Mouse (Mus musculus) retina, postnatal 1 day (tissue): ENCODE measurements around the gene Ccl28.
"Not testable (repeated sequence)": the region's sequence is repeated elsewhere in the genome, so short reads cannot be mapped to it uniquely, and the experiment has no call there.

Source experiments
- DNase-seq: peaks from one replicate; pipeline ENCODE4 v3.0.0-alpha.2; 2012

Gene Ccl28

DNA sequence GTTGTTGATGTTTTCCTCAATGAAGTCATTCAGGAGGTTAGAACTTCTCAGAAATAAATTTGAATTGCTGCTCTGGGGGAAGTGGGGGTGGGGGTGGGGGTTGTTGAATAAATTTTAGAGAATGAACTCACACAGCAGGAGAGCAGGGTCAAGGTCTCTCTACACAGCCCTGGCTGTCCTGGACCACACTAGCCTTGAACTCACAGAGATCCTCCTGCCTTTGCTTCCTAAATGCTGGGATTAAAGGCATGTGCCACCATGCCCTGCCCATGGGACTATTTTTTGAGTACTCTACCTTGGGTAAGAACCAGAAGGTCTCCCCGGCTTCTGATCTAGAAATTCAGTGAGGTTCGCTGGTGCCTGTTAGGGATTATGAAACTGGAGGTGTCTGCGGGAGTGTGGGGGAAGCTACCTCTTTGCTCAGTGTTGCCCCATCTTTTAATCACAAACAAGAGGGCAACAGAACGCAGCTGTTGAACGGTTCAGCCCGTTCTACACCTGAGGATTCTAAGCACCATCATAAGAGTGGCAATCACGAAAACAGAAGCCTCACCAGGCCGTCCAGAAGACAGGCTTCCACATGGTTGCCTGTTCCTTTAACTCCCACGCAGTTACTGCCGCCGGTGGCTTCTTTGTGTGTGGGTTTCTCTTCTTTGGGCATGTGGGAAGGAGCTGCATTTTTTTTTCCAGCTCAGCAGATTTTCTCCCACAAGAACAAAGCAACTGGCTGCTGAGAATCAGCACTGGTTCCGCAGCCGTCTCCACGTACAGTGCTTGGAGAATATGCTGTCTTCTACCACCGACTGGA is 25.5 kb downstream of the Ccl28 start:
- no peak for DNase-seq

DNA sequence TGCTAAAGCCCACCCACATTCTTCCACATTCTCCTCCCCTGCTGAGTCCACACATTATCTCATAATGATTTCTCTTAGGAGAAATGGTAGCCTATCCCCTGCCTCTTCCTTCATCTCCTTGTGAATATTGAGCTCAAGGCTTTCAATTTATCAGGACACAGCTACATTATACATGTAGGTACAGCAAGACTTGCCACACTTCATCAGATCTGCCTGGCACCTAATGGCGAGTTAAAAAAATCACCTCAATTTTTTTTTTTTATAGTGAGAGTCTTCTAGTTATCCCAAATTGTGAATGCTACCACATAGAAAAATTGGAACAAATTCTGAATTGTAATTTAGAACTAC is 26.1 kb downstream of the Ccl28 start:
- DNase-seq = peak; percentile 53

DNA sequence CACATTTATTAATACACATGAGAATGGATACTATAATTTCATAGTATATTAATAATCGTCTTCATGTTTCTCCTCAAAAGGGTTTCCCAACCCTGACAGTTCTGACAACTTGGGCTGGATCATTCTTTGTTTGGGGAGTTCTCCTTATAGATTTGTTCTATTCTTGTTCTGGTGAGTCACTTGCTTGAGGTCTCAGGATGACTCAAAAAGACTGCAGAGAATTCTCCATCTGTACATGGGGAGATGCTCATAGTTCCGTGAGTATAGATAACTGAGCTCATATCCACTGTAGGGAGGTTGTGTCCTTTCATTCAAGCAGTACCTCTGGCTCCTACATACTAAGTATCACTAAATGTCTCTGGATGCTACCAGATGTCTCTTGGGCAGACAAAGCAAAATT is 31.1 kb downstream of the Ccl28 start:
- DNase-seq = no peak

DNA sequence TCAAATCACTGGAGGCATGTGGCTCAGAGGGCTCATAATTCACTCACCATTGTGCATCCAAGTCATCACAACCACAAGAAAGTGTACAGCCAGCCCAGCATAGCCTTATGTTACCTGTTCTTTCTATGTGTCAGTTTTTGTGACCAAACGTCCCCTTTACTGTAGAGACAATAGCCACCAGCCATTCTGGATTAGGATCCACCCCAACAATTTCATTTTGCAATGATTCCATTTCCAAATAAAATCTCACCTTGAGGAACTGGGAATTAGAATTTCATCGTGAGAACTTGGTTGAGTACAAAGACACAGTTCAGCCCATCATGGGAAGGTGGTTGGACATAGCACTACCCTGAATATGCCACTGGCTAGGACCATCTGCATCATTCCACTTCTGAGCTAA is 32.6 kb downstream of the Ccl28 start:
- DNase-seq = no peak

DNA sequence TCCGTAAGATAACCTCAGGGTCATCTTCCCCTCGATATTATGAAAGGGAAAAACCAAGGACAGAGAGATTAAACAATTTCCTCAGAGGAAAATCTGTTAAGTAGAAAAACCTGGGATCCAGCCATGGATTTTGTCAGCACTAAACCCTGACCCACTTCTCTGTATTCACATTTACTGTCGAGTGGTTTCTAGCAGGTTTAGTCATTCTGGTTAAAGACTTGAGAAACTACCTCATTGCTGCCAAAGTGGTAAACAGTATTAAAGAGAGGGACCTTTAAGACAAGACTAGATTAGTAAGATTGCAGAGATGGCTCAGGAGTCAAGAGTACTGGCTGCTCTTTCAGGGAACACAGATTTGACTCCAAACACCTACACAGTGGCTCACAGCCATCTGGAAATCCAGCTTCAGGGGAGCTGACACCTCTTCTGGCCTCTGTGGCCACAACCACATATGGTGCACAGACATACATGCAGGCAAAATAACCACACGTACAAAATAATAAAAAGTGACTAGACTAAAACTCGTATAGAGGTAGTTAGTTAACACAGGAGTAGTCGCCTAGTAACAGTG is 33.3 kb downstream of the Ccl28 start:
- DNase-seq = no peak

DNA sequence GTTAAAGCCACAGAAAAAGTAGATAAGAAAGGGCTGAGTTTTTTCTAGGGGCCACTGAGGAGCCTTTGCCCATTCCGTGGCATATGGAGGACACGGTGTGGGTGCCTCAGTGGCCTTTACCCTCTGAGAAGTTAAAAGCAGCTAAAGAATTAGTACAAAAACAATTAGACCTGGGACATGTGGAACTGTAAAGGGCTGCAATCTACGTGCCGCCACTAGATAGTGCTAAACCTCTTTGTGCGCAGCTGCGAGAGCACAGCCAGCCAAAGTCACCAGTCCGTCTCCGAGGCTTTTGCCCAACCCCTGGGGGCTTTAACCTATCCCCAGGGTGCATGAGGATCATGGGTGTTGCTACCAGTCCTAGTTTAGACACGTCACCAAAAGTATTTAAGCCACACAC is 37.8 kb downstream of the Ccl28 start:
- not testable (repeated sequence) for DNase-seq

GRCm38 (mm10) chr13:119678794-119679193 is 55.2 kb downstream of the Ccl28 start:
- DNase-seq = no peak

GRCm38 (mm10) chr13:119679721-119680120 is 56.1 kb downstream of the Ccl28 start:
- no peak for DNase-seq

DNA sequence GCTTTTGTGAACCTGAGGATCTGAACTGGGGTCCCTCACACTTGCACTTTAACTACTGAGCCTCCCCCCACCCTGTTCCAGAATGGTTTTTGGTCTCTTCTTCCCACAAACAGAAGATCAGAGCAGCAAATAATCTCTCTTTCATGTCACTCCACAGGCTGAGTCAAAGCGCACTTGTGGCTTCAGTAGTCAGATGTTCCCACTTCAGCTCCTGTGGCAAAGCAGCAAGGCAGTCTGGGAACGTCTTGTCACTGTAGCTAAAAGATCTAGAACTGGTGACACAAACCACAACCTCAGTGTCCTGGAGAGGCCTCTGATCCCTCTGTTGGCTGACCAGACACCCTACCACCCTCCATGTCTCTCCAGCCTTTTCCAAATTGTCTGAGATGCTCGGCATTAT is 57.5 kb downstream of the Ccl28 start:
- DNase-seq = no peak

- no peak for DNase-seq
Measured at GRCm38 (mm10) chr13:119684416-119685177, 61.0 kb downstream of the Ccl28 start.

GRCm38 (mm10) chr13:119689709-119690038 is 66.1 kb downstream of the Ccl28 start:
- DNase-seq = no peak

DNA sequence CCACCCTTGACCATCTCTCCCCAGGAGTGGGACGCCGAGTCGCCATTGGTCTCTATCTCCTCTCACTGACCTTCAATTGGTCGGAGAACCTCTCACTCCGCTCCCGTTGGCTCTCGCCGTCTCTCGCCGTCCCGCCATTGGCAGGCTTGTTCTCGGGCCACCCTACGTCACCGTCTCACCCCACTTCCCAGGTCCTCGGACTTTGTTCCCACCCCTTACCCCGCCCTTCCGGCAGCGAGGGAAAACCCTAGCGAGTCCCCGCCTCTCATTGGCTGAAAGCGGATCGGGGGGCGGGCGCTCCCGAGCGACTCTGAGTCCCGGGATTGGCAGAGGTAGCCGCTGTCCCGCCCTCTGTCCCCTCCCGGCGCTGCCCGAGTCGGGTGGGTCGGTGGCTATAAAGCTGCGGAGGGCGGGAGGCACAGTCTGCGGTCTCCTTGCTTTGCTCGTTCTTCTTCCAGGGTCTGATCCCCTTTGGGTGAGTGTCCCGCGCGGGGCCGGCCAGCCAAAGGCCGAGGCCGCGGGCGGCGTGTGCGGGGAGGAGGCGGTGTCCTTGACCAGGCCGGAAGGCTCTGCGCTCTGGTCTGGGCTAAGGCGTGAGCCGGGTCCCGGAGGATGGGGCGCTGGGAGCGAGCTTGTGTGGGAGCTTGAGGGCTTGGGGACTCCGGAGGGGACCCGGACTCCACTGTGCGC is 66.6 kb downstream of the Ccl28 start, which contains the start of gene Hmgcs1:
TSS of gene Hmgcs1 (plus strand) at position 341 of the 690 bp plus-strand sequence.
- DNase-seq = peak; percentile 100

DNA sequence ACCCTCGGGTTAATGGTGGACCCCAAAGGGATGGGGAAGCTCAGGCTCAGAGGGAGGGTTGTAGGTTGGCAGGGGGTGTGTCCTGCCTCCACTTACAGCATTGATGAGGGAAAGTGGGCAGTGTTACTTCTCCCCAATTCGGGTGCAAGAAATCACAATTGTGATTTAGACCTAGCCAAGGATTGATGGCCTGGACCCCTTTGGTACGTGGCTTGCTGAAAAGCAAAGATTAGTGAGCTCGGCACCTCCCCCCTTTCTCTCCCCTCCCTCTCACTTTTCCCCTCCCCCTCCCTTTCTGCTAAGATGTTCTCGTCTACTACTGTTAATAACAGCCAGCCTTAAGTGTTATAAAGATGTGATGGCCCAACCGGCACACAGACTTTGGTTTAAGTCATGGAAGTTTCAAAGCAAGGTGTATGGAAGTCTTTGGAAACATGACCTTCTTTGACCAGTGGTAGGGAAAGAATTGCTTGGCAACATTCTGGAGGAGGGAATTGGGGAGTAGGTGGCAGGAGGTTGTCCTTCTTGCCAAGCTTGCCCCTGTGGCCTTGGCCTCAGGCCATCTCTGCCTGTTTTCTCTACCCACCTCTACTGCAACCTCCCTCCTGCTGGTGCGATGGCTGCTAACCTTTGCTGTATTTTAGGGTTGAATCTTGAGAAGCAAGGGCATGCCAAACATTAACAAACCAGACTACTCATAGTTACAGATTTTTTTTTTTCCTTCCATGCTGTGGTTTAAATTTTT is 67.4 kb downstream of the Ccl28 start:
- peak; percentile 10 for DNase-seq

DNA sequence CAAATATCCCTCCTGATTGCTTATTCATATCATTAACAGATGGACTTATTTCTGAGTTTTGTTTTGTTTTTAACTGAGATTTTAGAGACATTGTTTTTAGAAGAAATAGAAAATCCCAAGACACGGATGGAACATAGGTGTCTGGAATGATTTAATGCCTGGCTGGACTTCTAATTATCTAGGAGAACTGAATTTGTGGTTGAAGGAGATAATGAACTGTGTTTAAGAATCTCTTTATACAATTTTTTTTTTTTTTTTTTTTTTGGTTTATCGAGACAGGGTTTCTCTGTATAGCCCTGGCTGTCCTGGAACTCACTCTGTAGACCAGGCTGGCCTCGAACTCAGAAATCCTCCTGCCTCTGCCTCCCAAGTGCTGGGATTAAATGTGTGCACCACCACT is 68.3 kb downstream of the Ccl28 start:
- not testable (repeated sequence) for DNase-seq

GRCm38 (mm10) chr13:119695676-119696075 is 72.1 kb downstream of the Ccl28 start:
- DNase-seq = no peak

DNA sequence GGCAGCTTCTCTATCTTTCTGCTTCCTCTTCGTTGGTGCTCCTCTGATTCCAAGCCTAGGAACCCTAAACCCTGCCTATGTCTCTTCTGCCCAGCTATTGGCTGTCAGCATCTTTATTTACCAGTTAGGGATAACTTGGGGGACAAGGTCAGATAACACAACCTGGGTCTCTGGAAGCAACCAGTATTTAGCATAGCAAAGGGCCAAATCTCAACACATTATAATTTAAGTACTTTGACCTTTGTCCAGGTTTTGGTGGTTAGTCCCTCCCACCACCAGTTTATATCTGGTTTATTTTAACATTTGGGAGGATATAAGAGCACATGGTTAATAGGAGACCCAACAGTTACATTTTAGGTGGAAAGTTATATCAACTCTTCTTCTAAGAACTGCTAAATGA is 72.9 kb downstream of the Ccl28 start:
- DNase-seq = no peak

GRCm38 (mm10) chr13:119698436-119698835 is 74.8 kb downstream of the Ccl28 start:
- no peak for DNase-seq
